Mouse (Mus musculus) kidney, adult 2 months (tissue): ENCODE measurements around the gene Sel1l2.

ENCODE experiments used
- CTCF ChIP-seq: fragments of 200-500 bp; conservative IDR thresholded peaks from 2 replicates; pipeline ENCODE4 v1.5.1; 2011; ENCODE audit warnings: low read depth, mild to moderate bottlenecking, control low read depth, low read length, moderate library complexity, mixed read lengths; ENCODE audit not compliant: insufficient read depth, insufficient read length
- POLR2A ChIP-seq: fragments of 200-500 bp; IDR thresholded peaks from one replicate; pipeline ENCODE4 v1.6.1; 2011; ENCODE audit warnings: low read depth, low read length, control low read depth

DNA sequence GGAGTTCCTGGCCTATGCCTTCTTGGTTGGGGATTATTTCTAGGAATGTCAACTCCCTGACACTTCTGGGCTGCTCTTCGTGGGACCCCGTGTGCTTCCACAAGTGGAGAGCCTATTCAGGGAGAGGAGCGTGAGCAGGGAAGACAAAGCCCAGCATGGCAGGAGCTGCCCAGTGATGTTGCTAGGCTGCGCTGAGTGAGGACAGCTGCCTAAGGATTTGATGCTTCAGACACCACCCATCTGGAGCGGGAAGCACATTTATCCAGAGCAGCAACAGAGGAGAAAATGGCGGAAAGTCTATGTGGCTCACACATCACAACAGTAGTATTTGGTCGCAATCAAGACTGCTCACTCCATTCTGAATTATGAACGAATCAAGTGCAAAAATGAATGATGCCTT is 169.2 kb downstream of the Sel1l2 start:
- TF ChIP-seq POLR2A (no peak), CTCF (no peak)
